Mouse (Mus musculus) monocyte, adult 5-6 weeks (primary cell): ENCODE measurements around the gene Purb. TPM values are rescaled to one million over a fixed set of nuclear protein-coding genes. Genes with fewer than 3 reads are reported as not detected.

Experiments used
- ATAC-seq: fragments of 153-309, 156-312 bp; replicated peaks from 2 replicates; pipeline ENCODE4 v1.8.0; 2017; ENCODE audit warnings: mild to moderate bottlenecking; ENCODE audit not compliant: low TSS enrichment, insufficient number of reproducible peaks, severe bottlenecking, poor library complexity, low FRiP score
- total RNA-seq: library from RNA; stranded (forward); fragments of 200-1000, 200-491, 200-594 nt; gene quantifications from 3 replicates; pipeline ENCODE4 v1.2.3, GENCODE M21; 2017

Gene Purb
- total RNA-seq, 1 experiment from 2014 or later = 67.4 TPM

- ATAC-seq = no peak
Measured at GRCm38 (mm10) chr11:6488041-6488684, 12.4 kb upstream of the Purb start.

GRCm38 (mm10) chr11:6487496-6487895 lies 11.8 kb upstream of the Purb start:
- no peak for ATAC-seq

- no peak for ATAC-seq
Measured at GRCm38 (mm10) chr11:6486916-6487315, 11.2 kb upstream of the Purb start.

- peak; percentile 55; the same call in 1 of the 2 replicates for ATAC-seq
Measured at GRCm38 (mm10) chr11:6484244-6484959, 8.7 kb upstream of the Purb start.

DNA sequence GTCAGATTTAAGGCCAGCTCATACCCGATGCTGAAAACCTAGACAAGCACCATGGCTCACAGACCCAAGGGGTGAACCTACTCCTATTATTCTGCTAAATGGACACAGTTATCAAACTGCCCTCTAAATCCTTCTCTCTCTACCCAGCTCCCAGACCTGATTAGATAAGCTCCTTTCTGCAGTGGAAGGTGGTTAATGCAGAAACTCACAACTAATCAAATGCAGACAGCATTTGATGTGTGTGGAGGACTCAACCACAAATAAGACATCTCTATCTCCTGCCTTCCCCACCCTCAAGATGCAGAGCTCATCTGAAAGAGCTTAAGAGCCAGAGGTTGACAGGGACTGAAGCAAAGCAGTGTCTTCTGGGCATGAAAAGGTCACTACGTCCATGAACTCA lies 7.4 kb upstream of the Purb start:
- ATAC-seq = no peak

DNA sequence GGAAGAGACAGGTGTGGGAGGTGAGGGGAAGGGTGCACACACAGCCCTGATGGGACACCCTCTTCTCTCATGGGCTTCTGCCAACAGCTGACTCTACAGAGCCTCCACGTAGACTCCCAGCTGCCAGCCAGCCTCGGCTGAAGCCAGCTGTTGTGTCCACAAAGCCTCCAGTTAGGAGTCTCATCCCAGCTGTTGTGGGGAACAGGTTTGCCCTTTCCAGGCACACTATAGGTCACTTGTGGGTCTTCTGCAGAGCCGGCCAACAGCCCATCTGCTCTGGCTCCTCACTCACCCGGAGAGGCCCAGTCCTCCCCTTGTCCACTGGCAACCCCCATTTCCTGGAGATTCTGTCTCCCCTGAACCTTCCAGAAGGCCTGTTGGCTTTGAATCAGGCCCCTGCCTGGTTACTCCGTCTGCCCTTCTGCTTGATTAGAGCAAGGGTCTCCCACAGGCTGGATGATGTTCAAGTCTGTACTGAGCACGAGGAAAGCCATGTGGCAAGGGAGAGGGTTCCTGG lies 6.0 kb upstream of the Purb start:
- ATAC-seq = no peak

GRCm38 (mm10) chr11:6480681-6481405 lies 5.1 kb upstream of the Purb start:
- ATAC-seq = no peak

DNA sequence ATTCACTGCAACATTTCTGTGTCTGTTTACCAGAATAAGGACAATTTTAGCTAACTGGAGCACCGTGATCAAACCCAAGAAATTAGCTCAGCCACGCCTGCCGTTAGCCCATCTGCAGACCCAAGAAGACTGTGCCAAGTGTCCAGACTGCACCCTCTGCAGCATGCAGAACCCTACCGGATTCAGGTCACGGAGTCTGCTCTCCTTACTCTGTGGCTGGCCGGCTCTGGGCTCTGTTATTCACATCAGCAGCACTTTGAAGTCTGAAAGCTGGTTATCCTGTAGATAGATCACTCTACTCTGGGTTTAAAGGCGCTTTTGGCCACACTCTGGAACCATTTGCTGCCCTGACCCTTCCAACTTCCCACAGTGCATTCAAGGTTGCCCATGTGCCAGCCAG lies 4.5 kb upstream of the Purb start:
- no peak for ATAC-seq

DNA sequence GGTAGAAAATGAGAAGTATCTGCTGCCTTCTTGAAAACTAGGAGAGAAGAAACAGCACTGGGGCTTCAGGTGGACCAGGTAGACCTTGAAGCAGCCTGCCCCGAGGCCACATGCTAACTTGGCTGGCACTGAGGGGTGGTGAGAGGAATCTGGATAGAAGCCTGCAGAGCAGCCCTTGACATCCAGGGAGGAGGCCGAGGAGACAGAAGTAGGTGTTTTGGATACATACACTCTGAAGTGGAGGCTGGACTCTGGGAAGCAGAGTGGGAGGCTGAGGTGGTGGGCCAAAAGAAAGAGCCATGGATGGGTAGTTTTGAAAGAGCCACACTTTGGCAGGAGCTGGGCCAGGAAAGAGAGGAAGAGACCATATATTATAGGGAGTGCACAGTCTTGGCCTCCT lies 3.5 kb upstream of the Purb start:
- no peak for ATAC-seq

- ATAC-seq = no peak
Measured at GRCm38 (mm10) chr11:6477350-6477749, 1.6 kb upstream of the Purb start.

DNA sequence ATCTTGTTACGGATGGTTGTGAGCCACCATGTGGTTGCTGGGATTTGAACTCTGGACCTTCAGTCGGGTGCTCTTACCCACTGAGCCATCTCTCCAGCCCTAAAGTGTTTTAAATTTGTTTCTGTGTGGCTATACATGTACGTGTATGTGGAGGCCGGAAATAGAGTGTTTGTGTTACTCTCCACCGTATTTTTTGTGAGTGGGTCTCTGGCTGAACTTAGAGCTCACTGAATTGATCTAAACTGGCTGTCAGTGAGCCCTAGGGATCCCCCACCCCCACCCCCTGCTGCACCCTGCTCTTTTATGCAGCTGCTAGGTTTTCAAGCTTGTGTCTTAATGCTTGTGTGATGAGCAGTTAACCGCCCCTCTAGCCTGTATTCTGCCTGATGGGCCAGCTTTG lies 1.2 kb upstream of the Purb start:
- no peak for ATAC-seq

DNA sequence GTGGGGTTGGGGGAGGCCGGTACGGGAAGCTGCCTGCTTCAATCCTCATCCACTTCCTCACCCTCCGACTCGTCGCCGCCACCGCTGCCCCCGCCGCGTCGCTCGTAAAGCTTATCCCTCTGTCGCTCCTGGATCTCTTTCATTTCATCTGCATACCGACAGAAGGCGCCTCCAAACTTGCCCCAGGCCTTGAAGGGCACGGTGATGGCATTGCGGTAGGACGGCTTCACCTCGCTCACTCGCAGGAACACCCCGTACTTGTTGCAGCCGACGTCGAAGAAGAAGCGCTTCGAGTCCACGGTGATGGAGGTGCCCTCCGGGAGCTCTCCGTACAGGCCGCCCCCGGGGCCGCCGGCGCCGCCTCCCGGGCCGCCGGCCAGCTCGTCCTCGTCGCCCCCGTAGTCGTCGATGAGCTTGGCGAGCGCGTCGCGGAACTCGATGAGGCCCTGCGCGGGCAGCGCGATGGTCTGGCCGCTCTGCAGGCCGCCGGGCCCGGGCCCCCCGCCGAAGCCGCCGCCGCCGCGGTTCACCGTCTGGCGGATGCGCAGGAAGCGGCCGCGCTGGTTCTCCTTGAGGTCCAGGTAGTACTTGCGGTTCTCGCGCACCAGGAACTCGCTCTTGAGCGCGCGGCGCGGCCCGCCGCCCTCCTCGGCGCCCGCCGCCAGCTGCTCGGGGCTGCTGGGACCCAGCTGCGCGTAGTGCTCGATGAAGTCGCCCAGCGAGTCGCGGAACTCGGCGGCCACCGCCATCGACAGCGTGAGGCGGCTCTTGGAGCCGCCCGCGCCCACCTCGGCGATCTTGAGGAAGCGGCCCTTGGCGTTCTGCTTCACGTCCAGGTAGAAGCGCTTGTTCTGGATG lies 614 bp downstream of the Purb start:
- ATAC-seq = peak; percentile 45

GRCm38 (mm10) chr11:6474381-6474780 lies 1.3 kb downstream of the Purb start:
- ATAC-seq = no peak

DNA sequence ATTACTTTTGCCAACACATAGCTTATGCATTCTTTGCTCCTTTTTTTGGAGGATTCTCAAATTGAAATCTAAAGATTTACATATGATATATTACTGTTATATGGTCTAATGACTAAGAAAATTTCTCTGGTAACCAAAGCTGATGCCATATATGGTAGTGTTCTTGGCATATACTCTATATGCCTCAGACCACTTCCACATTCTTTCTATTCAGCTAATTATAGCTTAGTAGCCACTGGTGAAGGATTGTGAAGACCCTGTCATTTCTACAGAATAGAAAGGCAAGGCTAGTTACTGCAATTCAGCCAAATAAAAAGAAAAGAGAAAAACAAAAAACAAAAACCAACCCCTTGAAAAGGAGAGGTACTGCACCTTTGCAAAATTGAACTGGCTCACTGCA lies 3.6 kb downstream of the Purb start:
- no peak for ATAC-seq

DNA sequence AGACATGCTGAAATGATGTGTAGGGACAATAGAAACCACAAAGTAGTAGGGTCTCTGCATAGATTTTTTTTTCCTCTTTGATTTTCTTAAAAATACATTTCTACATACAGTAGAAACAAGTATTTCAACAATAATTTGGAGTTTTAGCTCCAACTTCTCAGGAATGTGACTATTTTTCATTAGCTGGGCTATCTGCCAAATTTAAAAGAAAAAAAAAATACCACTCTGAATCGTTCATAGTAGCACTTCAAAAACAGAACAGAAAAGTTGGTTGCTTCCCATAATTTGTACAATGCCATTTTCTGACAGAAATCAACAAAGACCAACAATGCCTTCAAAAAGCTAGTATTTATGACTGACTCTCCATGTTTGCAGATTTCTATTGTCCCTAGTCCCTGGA lies 4.2 kb downstream of the Purb start:
- ATAC-seq = no peak

GRCm38 (mm10) chr11:6471054-6471453 lies 4.7 kb downstream of the Purb start:
- ATAC-seq = no peak

GRCm38 (mm10) chr11:6468541-6468940 lies 7.2 kb downstream of the Purb start:
- no peak for ATAC-seq

- ATAC-seq = peak; percentile 78; the same call in 1 of the 2 replicates
Measured at GRCm38 (mm10) chr11:6465122-6465521, 10.6 kb downstream of the Purb start.
